Mouse (Mus musculus) layer of hippocampus, postnatal 25 days (tissue): ENCODE data around the gene Mast3. TPM values are rescaled to one million over a fixed set of nuclear protein-coding genes. Genes with fewer than 3 reads are reported as not detected.
"Not testable (repeated sequence)": the region's sequence is repeated elsewhere in the genome, so short reads cannot be mapped to it uniquely, and the experiment has no call there.

Source experiments
- DNase-seq, 2 experiments: peaks; one replicate each; pipeline ENCODE4 v3.0.0; 2022; ENCODE audit warnings: mixed read lengths in 2 of 2, low spot score in 1 of 2; ENCODE audit errors: extremely low spot score in 1 of 2
- total RNA-seq, 2 experiments: library from RNA; stranded (reverse); gene quantifications; 2 replicates each; pipeline ENCODE4 v1.2.3; 2021

The Mast3 gene
- total RNA-seq, 2 experiments from 2014 or later, result 411 to 437 TPM

- no peak for DNase-seq
These were observed 31.8 kb upstream of the Mast3 start for GRCm38 (mm10) chr8:70836666-70837065.

GRCm38 (mm10) chr8:70834071-70834470 is 29.2 kb upstream of the Mast3 start:
- no peak for DNase-seq

- peak in 1 of 2 experiments; percentile 40 for DNase-seq
These were observed 28.7 kb upstream of the Mast3 start for GRCm38 (mm10) chr8:70833520-70833919.

GRCm38 (mm10) chr8:70833018-70833482 is 28.2 kb upstream of the Mast3 start:
- DNase-seq, result no peak

GRCm38 (mm10) chr8:70832371-70832770 is 27.5 kb upstream of the Mast3 start:
- no peak for DNase-seq

GRCm38 (mm10) chr8:70831517-70831916 is 26.7 kb upstream of the Mast3 start:
- no peak for DNase-seq

- DNase-seq, result no peak
These were observed 22.9 kb upstream of the Mast3 start for GRCm38 (mm10) chr8:70827796-70828195.

GRCm38 (mm10) chr8:70827010-70827409 is 22.2 kb upstream of the Mast3 start:
- DNase-seq, result no peak

GRCm38 (mm10) chr8:70825816-70826215 is 21.0 kb upstream of the Mast3 start:
- DNase-seq, result no peak

GRCm38 (mm10) chr8:70823802-70824201 is 18.9 kb upstream of the Mast3 start:
- no peak for DNase-seq

GRCm38 (mm10) chr8:70822594-70822993 is 17.7 kb upstream of the Mast3 start:
- not testable (repeated sequence) for DNase-seq

GRCm38 (mm10) chr8:70821992-70822391 is 17.1 kb upstream of the Mast3 start:
- DNase-seq, result no peak

GRCm38 (mm10) chr8:70821399-70821962 is 16.6 kb upstream of the Mast3 start:
- peak in 1 of 2 experiments; percentile 73 for DNase-seq

- no peak for DNase-seq
These were observed 15.5 kb upstream of the Mast3 start for GRCm38 (mm10) chr8:70820101-70820935.

- no peak for DNase-seq
These were observed 11.8 kb upstream of the Mast3 start for GRCm38 (mm10) chr8:70816679-70817078.

GRCm38 (mm10) chr8:70812885-70813284 is 8.0 kb upstream of the Mast3 start:
- DNase-seq, result no peak

- no peak for DNase-seq
These were observed 7.2 kb upstream of the Mast3 start for GRCm38 (mm10) chr8:70812055-70812454.

GRCm38 (mm10) chr8:70810962-70811680 is 6.3 kb upstream of the Mast3 start:
- no peak for DNase-seq

GRCm38 (mm10) chr8:70808955-70809701 is 4.3 kb upstream of the Mast3 start:
- no peak for DNase-seq

- no peak for DNase-seq
These were observed 3.4 kb upstream of the Mast3 start, which contains the start of gene Il12rb1 for GRCm38 (mm10) chr8:70808239-70808638. TSS of gene Il12rb1 (plus strand) at chr8:70808449.
